Mouse (Mus musculus) v-Abl transformed pro-B cells (cell line): ENCODE data around the gene Ganc.

Source experiments
- in situ Hi-C, 2 experiments: fragments of 400-800 bp; cut with MboI; formaldehyde crosslinking; loops; one replicate each; pipeline ENCODE4 v1.15.1; 2025; ENCODE audit not compliant: unreplicated experiment in 2 of 2

The Ganc gene

GRCm38 (mm10) chr2:120496511-120496910 is 92.8 kb downstream of the Ganc start:
- in situ Hi-C loops, result loop anchor here in 1 of 2 experiments (25.0 kb wide), 1 partner anchor 591 kb away; the partner anchor contains the start of gene Tgm5

- in situ Hi-C loops, result loop anchor here in 1 of 2 experiments (25.0 kb wide), 1 partner anchor 587 kb away; the partner anchor contains the start of gene Tgm5
Measured at GRCm38 (mm10) chr2:120499971-120500471, 96.3 kb downstream of the Ganc start.

- in situ Hi-C loops, result no loop called here
Measured at GRCm38 (mm10) chr2:120501136-120501918, 97.6 kb downstream of the Ganc start.

GRCm38 (mm10) chr2:120501931-120502604 is 98.4 kb downstream of the Ganc start:
- in situ Hi-C loops, result no loop called here

- in situ Hi-C loops, result no loop called here
Measured at GRCm38 (mm10) chr2:120502605-120502990, 98.9 kb downstream of the Ganc start.

- in situ Hi-C loops, result no loop called here
Measured at GRCm38 (mm10) chr2:120503094-120503493, 99.4 kb downstream of the Ganc start.

- in situ Hi-C loops, result no loop called here
Measured at GRCm38 (mm10) chr2:120503992-120504391, 100.3 kb downstream of the Ganc start.
